Mouse (Mus musculus) urinary bladder, postnatal 36 days (tissue): Measurements from ENCODE around the gene Flii.

Experiments
- DNase-seq, 2 experiments: peaks; one replicate each; pipeline ENCODE4 v3.0.0; 2022; ENCODE audit warnings: low spot score in 2 of 2, mixed read lengths in 1 of 2

The Flii gene

GRCm38 (mm10) chr11:60715833-60716232 is 11.2 kb downstream of the Flii start:
- no peak for DNase-seq

- no peak for DNase-seq
These were observed 14.3 kb downstream of the Flii start for GRCm38 (mm10) chr11:60712639-60713255.

DNA sequence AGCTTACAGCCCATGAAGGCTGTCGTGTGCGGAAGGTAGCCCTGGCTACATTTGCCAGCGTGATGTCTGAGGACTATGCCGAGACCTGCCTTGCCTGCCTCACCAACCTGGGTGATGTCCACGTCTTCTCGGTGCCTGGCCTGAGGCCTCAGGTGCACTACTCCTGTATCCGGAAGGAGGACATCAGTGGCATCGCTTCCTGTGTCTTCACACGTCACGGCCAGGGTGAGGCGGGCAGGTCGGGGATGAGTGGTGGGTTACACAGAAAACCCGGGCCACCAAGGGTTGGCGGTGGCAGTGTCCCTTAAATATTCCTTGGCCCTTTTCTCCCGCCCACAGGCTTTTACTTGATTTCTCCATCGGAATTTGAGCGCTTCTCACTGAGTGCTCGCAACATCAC is 15.0 kb downstream of the Flii start:
- no peak for DNase-seq

DNA sequence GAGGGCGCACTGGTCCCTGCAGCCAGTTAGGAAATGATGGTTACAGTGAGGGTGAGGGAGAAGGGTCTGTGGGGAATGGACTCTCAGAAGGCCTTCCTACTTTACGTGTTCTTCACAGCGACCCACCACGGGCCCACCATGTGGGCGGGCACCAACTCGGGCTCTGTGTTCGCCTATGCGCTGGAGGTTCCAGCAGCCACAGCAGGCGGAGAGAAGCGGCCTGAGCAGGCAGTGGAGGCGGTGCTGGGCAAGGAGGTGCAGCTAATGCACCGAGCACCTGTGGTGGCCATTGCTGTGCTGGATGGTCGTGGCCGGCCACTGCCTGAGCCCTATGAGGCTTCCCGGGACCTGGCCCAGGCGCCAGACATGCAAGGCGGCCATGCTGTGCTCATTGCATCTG is 15.8 kb downstream of the Flii start:
- DNase-seq, result no peak

DNA sequence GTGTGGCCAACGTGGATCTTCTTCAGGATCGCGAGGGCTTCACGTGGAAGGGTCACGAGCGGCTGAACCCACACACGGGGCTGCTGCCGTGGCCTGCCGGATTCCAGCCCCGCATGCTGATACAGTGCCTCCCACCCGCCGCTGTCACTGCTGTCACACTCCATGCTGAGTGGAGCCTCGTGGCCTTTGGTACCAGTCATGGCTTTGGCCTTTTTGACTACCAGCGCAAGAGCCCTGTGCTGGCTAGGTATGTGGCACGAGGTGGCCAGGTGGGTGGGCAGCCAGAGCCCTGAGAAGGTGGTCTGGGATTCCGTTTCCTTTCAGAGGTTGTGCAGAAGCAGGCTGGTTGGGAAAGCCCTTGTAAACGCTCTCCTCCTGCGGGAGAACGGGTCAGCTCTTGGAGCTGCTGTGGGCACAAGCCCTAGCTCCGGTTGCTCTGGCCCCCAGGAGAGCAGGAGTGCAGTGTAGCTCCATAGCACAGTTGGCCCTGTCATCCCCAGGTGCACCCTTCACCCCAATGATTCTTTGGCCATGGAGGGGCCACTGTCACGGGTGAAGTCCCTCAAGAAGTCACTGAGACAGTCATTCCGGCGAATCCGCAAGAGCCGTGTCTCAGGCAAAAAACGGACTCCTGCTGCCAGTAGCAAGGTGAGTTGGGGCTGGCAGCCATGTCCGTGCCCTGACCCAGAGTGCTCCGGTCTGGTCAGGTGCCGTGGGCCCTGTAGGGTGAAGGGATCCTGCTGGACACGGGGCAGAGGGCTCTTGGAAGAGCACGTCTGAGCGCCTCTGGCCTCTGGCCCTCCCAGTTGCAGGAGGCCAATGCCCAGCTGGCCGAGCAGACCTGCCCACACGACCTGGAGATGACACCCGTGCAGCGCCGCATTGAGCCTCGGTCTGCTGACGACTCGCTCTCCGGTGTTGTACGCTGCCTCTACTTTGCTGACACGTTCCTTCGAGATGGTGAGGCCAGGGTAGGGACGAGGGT is 17.3 kb downstream of the Flii start:
- peak in 1 of 2 experiments; percentile 0 for DNase-seq

GRCm38 (mm10) chr11:60708631-60709030 is 18.4 kb downstream of the Flii start:
- DNase-seq, result no peak

DNA sequence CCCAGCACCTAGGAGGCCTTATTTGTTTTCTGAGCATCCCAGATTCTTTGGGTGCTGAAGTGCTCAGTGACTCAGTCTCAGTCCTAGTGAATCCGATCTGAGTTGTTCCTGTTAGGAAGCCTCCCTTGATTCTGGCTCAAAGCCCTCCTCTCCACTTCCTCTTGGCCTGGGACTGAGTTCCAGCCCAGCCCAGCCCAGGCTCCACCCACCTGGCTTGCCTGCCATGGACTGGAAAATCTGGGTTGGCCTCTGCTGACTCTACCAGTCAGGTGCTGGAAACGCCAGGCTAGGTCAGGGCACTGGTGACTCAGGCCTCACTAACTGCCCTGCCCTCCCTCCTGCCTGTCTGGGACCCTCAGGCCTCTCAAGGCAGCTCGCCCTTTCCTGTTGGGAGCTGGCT is 19.4 kb downstream of the Flii start:
- peak; percentile 90 to 94 for DNase-seq

DNA sequence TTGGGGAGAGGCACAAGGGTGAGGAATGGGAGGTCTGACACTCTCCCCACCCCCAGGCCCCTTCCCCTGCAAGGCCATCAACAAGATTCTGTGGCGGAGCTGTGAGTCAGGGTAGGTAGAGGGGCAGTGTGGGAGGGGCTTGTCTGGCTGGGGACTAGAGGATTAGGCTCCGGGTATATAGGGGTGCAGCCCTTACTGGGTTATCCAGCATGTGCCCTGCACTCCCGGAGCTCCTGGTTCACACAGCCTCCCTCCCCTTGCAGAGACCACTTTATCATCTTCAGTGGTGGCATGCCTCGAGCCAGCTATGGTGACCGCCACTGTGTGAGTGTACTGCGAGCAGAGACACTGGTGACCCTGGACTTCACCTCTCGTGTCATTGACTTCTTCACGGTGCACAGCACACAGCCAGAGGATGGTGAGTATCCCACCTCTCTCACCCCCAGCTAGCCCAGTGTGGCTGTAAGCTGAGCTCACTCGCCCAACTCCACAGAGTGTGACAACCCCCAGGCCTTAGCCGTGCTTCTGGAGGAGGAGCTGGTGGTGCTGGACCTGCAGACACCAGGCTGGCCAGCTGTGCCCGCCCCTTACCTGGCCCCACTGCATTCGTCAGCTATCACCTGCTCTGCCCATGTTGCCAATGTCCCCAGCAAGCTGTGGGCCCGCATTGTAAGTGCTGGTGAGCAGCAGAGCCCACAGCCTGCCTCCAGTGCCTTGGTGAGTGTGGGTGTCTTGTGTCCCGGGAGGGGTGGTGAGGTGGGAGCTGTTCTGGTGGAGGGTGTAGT is 20.2 kb downstream of the Flii start:
- peak in 1 of 2 experiments; percentile 1 for DNase-seq

GRCm38 (mm10) chr11:60706076-60706475 is 21.0 kb downstream of the Flii start:
- DNase-seq, result no peak

DNA sequence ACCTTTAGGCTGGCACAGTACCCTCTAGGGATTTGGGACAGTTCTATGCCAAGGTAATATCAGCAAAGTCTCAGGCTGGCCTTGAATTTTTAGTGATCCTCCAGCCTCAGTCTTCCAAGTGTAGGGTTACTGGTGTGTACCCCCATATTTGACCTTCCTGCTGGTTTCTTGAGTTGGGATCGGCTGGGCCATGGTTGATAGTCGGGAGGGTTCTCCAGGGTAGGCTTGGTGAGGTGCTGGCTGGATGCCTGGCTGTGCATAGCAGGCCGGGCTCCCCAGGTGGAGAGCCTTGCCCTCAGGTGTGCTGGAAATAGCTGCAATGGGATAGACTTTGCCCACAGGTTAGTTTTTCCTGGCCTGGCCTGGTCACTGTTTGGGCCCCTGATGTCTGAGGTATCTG is 21.8 kb downstream of the Flii start:
- DNase-seq, result no peak

- peak in 1 of 2 experiments; percentile 0 for DNase-seq
These were observed 22.8 kb downstream of the Flii start for GRCm38 (mm10) chr11:60704023-60704880.

DNA sequence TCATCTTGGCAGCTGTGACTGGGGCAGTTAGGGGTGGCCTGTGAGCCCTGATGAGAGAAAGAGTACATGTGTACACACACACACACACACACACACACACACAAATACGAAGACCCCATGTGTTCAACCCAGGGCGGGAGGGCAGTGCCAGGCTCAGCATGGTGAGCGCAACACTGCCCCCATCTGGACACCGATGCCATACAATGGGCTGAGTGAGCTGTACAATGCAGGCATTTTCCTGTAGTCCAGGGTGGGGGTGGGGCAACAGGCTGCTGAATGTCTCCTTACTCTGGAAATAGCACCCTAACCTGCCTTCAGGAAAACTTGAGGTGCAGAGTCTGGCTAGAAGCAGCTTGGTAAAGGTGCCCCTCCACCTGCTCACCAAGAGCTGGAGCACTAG is 23.9 kb downstream of the Flii start:
- DNase-seq, result peak in 1 of 2 experiments; percentile 28

DNA sequence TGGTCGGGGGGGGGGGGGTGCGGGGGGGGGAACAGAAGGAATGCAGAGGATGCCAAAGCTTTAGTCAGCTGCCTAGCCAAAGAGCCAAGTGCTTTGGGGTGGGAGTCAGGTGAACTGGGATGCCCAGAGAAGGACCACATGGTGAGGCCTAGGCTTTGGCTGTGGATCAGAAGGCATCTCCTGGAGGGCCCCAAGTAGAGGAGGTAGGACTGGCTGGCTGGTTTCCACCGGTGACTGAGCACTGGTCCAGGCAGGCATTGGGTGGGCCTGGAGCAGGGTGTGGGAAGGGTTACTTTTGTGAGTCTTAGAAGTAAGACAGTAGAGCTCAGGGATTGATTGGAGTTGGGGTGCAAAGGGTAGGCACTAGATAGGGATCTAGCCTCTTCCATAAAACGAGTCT is 25.5 kb downstream of the Flii start:
- peak in 1 of 2 experiments; percentile 0 for DNase-seq

- peak in 1 of 2 experiments; percentile 0 for DNase-seq
These were observed 26.5 kb downstream of the Flii start for GRCm38 (mm10) chr11:60700320-60701185.

DNA sequence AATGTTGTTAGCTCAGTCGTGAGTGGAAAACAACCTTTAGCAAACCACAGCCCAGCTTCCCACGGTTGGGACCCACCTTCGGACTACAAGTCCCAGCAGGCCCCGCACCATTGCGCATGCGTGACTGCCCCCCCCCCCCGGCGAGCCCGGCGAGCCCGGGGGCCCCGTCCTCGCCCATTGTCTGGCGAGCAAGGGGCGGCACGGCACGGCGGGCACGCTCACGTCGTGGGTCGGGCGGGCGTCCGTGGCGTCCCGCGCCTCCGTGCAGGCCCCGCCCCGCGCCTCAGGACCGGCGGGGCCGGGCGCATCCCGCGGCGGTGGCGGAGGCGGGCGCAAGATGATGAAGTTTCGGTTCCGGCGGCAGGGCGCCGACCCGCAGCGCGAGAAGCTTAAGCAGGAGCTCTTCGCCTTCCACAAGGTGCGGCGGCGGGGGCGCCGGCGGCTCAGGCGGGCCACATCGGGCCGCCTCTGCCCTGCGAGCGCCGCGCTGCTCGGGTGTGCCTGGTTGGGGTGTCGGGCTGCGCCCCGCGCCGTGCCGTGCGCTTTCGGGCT is 27.5 kb downstream of the Flii start, which contains the start of gene Llgl1:
Gene Llgl1, plus strand, starts transcription at position 200 of the 552 bp plus-strand sequence.
- peak; percentile 75 to 84 for DNase-seq

GRCm38 (mm10) chr11:60698806-60699523 is 28.1 kb downstream of the Flii start:
- peak; percentile 50 to 79 for DNase-seq

- DNase-seq, result no peak
These were observed 29.5 kb downstream of the Flii start for GRCm38 (mm10) chr11:60697561-60697960.

- no peak for DNase-seq
These were observed 30.9 kb downstream of the Flii start for GRCm38 (mm10) chr11:60696165-60696564.
